Mouse (Mus musculus) limb, embryonic 12.5 days (tissue): Measurements from ENCODE around the gene Cfdp1. TPM values are rescaled to one million over a fixed set of nuclear protein-coding genes. Genes with fewer than 3 reads are reported as not detected.
A peak's percentile ranks its signal among the peaks of the same experiment; 100 is the strongest.

Source experiments
- ATAC-seq: fragments of 200-750 bp; cut with Nextera tagmentation; 2 replicates; pipeline ENCODE4 v1.8.0; 2017; ENCODE audit warnings: low read depth, moderate TSS enrichment; ENCODE audit not compliant: insufficient number of reproducible peaks, insufficient read depth, low FRiP score, low TSS enrichment
- H3K27ac ChIP-seq: fragments of 300-500 bp; sonication (generic); 2 replicates; pipeline ENCODE4 v1.5.1; 2016; ENCODE audit warnings: mild to moderate bottlenecking, moderate library complexity
- H3K27me3 ChIP-seq: fragments of 300-500 bp; sonication (generic); 2 replicates; pipeline ENCODE4 v1.6.1; 2016; ENCODE audit warnings: mild to moderate bottlenecking, moderate library complexity
- H3K36me3 ChIP-seq: fragments of 300-500 bp; sonication (generic); 2 replicates; pipeline ENCODE4 v1.6.1; 2016; ENCODE audit warnings: mild to moderate bottlenecking, moderate library complexity
- H3K4me1 ChIP-seq: fragments of 300-500 bp; sonication (generic); replicated peaks from 2 replicates; pipeline ENCODE4 v1.6.1; 2016
- H3K4me2 ChIP-seq: fragments of 300-500 bp; sonication (generic); 2 replicates; pipeline ENCODE4 v1.6.1; 2016; ENCODE audit warnings: mild to moderate bottlenecking, moderate library complexity
- H3K4me3 ChIP-seq: fragments of 300-500 bp; sonication (generic); replicated peaks from 2 replicates; pipeline ENCODE4 v1.5.1; 2016; ENCODE audit warnings: mild to moderate bottlenecking
- H3K9ac ChIP-seq: fragments of 300-500 bp; sonication (generic); replicated peaks from 2 replicates; pipeline ENCODE4 v1.6.1; 2016; ENCODE audit warnings: mild to moderate bottlenecking, moderate library complexity
- H3K9me3 ChIP-seq: fragments of 300-500 bp; sonication (generic); 2 replicates; pipeline ENCODE4 v1.6.1; 2016; ENCODE audit warnings: mild to moderate bottlenecking, moderate library complexity
- WGBS: fragments of 180-500 bp; shearing (Covaris S2); methylation state at CpG from one replicate; pipeline ENCODE4 v1.1.7; 2016; 5-methylcytosine and 5-hydroxymethylcytosine counted together
- polyA plus RNA-seq: library from polyadenylated mRNA; unstranded; fragments of >200 nt; fragmentation: Nextera tagmentation; extraction: Ambion mirVana; gene quantifications from 2 replicates; pipeline ENCODE4 v1.2.1, GENCODE M21; 2016

Cfdp1 gene
- polyA plus RNA-seq, 1 experiment from 2014 or later: 239 TPM

GRCm38 (mm10) chr8:111820691-111821090 is 33.4 kb downstream of the Cfdp1 start:
- no peak for ATAC-seq
- Histone ChIP-seq H3K4me3 (no peak overlapping the region), H3K4me1 (no peaks in the 10 kb centered on the region), H3K27ac (no peak overlapping the region), H3K4me2 (no peak overlapping the region), H3K9ac (no peak overlapping the region), H3K36me3 (peaks cover 72% of the 10 kb centered on the region), H3K9me3 (no peaks in the 10 kb centered on the region), H3K27me3 (no peaks in the 10 kb centered on the region)
- 86% methylated on average over 4 of the region's 4 CpGs for WGBS

- Histone ChIP-seq H3K4me1 (no peaks in the 10 kb centered on the region), H3K4me2 (no peak overlapping the region), H3K9ac (no peak overlapping the region), H3K4me3 (no peak overlapping the region), H3K36me3 (peaks cover 72% of the 10 kb centered on the region), H3K9me3 (no peaks in the 10 kb centered on the region), H3K27ac (no peak overlapping the region), H3K27me3 (no peaks in the 10 kb centered on the region)
- WGBS: 92% methylated on average over 12 of the region's 12 CpGs
- ATAC-seq: no peak
These were observed 34.1 kb downstream of the Cfdp1 start for GRCm38 (mm10) chr8:111820018-111820417.

- 90% methylated on average over 3 of the region's 3 CpGs for WGBS
- no peak overlapping the region for H3K27ac ChIP-seq
- no peak overlapping the region for H3K4me2 ChIP-seq
- no peaks in the 10 kb centered on the region for H3K9me3 ChIP-seq
- no peaks in the 10 kb centered on the region for H3K27me3 ChIP-seq
- ATAC-seq: no peak
- no peak overlapping the region for H3K9ac ChIP-seq
- H3K4me3 ChIP-seq: no peak overlapping the region
- H3K4me1 ChIP-seq: no peaks in the 10 kb centered on the region
- peaks cover 71% of the 10 kb centered on the region for H3K36me3 ChIP-seq
These were observed 35.5 kb downstream of the Cfdp1 start for GRCm38 (mm10) chr8:111818556-111818955.

GRCm38 (mm10) chr8:111815078-111815477 is 39.0 kb downstream of the Cfdp1 start:
- no peaks in the 10 kb centered on the region for H3K4me1 ChIP-seq
- H3K4me3 ChIP-seq: no peak overlapping the region
- no peak overlapping the region for H3K4me2 ChIP-seq
- H3K36me3 ChIP-seq: peaks cover 53% of the 10 kb centered on the region
- H3K9me3 ChIP-seq: no peaks in the 10 kb centered on the region
- ATAC-seq: no peak
- no peaks in the 10 kb centered on the region for H3K27me3 ChIP-seq
- no peak overlapping the region for H3K9ac ChIP-seq
- H3K27ac ChIP-seq: no peak overlapping the region
- 87% methylated on average over 4 of the region's 4 CpGs for WGBS

- Histone ChIP-seq H3K36me3 (peaks cover 46% of the 10 kb centered on the region), H3K27me3 (no peaks in the 10 kb centered on the region), H3K9me3 (no peaks in the 10 kb centered on the region), H3K27ac (no peak overlapping the region), H3K4me3 (no peak overlapping the region), H3K9ac (no peak overlapping the region), H3K4me1 (0 out of 2 replicates have a peak, but pooled peaks cover 3% of the 10 kb centered on the region), H3K4me2 (no peak overlapping the region)
- 96% methylated on average over 9 of the region's 9 CpGs for WGBS
- no peak for ATAC-seq
These were observed 40.3 kb downstream of the Cfdp1 start for GRCm38 (mm10) chr8:111813818-111814217.

- H3K4me3 ChIP-seq: no peak overlapping the region
- 0 out of 2 replicates have a peak, but pooled peaks cover 3% of the 10 kb centered on the region for H3K4me1 ChIP-seq
- ATAC-seq: no peak
- H3K27me3 ChIP-seq: no peaks in the 10 kb centered on the region
- H3K9me3 ChIP-seq: no peaks in the 10 kb centered on the region
- no peak overlapping the region for H3K9ac ChIP-seq
- no peak overlapping the region for H3K4me2 ChIP-seq
- no peak overlapping the region for H3K27ac ChIP-seq
- WGBS: 71% methylated on average over 1 of the region's 1 CpGs
- peaks cover 46% of the 10 kb centered on the region for H3K36me3 ChIP-seq
These were observed 41.3 kb downstream of the Cfdp1 start for GRCm38 (mm10) chr8:111812835-111813234.

- ATAC-seq: no peak
- H3K4me3 ChIP-seq: no peak overlapping the region
These were observed 43.3 kb downstream of the Cfdp1 start for GRCm38 (mm10) chr8:111810656-111811336.

GRCm38 (mm10) chr8:111808891-111809622 is 45.0 kb downstream of the Cfdp1 start:
- H3K4me3 ChIP-seq: no peak overlapping the region
- H3K4me2 ChIP-seq: no peak overlapping the region
- H3K4me1 ChIP-seq: 0 out of 2 replicates have a peak, but pooled peaks cover 3% of the 10 kb centered on the region
- H3K27me3 ChIP-seq: no peaks in the 10 kb centered on the region
- no peak overlapping the region for H3K9ac ChIP-seq
- peaks cover 21% of the 10 kb centered on the region for H3K36me3 ChIP-seq
- 73% methylated on average over 3 of the region's 3 CpGs for WGBS
- no peak overlapping the region for H3K27ac ChIP-seq
- ATAC-seq: no peak
- no peaks in the 10 kb centered on the region for H3K9me3 ChIP-seq

More at GRCm38 (mm10) chr8:111810656-111811336, 43.3 kb downstream of the Cfdp1 start:
- Histone ChIP-seq H3K27me3 (no peaks in the 10 kb centered on the region), H3K9ac (no peak overlapping the region), H3K36me3 (peaks cover 36% of the 10 kb centered on the region), H3K27ac (0 out of 2 replicates have a peak overlapping the region, but pooled peaks have one; percentile 4), H3K9me3 (no peaks in the 10 kb centered on the region), H3K4me2 (no peak overlapping the region), H3K4me1 (0 out of 2 replicates have a peak, but pooled peaks cover 3% of the 10 kb centered on the region)
- WGBS: 54% methylated on average over 2 of the region's 2 CpGs

- H3K9ac ChIP-seq: no peak overlapping the region
- H3K36me3 ChIP-seq: peaks cover 18% of the 10 kb centered on the region; the same call in 1 of the 2 replicates
- no peak overlapping the region for H3K4me3 ChIP-seq
- H3K9me3 ChIP-seq: no peaks in the 10 kb centered on the region
- H3K27ac ChIP-seq: no peak overlapping the region
- ATAC-seq: no peak
- peaks cover 11% of the 10 kb centered on the region; the same call in 1 of the 2 replicates for H3K4me1 ChIP-seq
- H3K4me2 ChIP-seq: no peak overlapping the region
- H3K27me3 ChIP-seq: no peaks in the 10 kb centered on the region
- 96% methylated on average over 3 of the region's 3 CpGs for WGBS
These were observed 46.1 kb downstream of the Cfdp1 start for GRCm38 (mm10) chr8:111808006-111808405.

GRCm38 (mm10) chr8:111803362-111803761 is 50.7 kb downstream of the Cfdp1 start:
- Histone ChIP-seq H3K9me3 (no peaks in the 10 kb centered on the region), H3K4me1 (peaks cover 13% of the 10 kb centered on the region), H3K27ac (no peak overlapping the region), H3K36me3 (peaks cover 14% of the 10 kb centered on the region), H3K9ac (no peak overlapping the region), H3K4me3 (no peak overlapping the region), H3K4me2 (no peak overlapping the region), H3K27me3 (no peaks in the 10 kb centered on the region)
- 66% methylated on average over 8 of the region's 8 CpGs for WGBS
- no peak for ATAC-seq

- Histone ChIP-seq H3K27ac (no peak overlapping the region), H3K36me3 (peaks cover 18% of the 10 kb centered on the region), H3K4me2 (no peak overlapping the region), H3K27me3 (no peaks in the 10 kb centered on the region), H3K4me1 (peaks cover 13% of the 10 kb centered on the region), H3K9me3 (no peaks in the 10 kb centered on the region), H3K9ac (no peak overlapping the region), H3K4me3 (no peak overlapping the region)
- ATAC-seq: no peak
- 69% methylated on average over 7 of the region's 7 CpGs for WGBS
These were observed 51.8 kb downstream of the Cfdp1 start for GRCm38 (mm10) chr8:111802256-111802655.
